Mouse (Mus musculus) midbrain, embryonic 13.5 days (tissue): ENCODE data around the gene Ctf1. TPM values are rescaled to one million over a fixed set of nuclear protein-coding genes. Genes with fewer than 3 reads are reported as not detected.

Source experiments
- ATAC-seq: fragments of 200-750 bp; cut with Nextera tagmentation; 2 replicates; pipeline ENCODE4 v1.8.0; 2017; ENCODE audit warnings: mild to moderate bottlenecking, moderate TSS enrichment, moderate library complexity
- H3K27ac ChIP-seq: fragments of 300-500 bp; sonication (generic); 2 replicates; pipeline ENCODE4 v1.5.1; 2015; ENCODE audit warnings: inconsistent platforms, mild to moderate bottlenecking, moderate library complexity
- H3K27me3 ChIP-seq: fragments of 300-500 bp; sonication (generic); 2 replicates; pipeline ENCODE4 v1.6.1; 2015; ENCODE audit warnings: mild to moderate bottlenecking, inconsistent platforms
- H3K36me3 ChIP-seq: fragments of 300-500 bp; sonication (generic); 2 replicates; pipeline ENCODE4 v1.6.1; 2015; ENCODE audit warnings: mild to moderate bottlenecking, inconsistent platforms
- H3K4me1 ChIP-seq: fragments of 300-500 bp; sonication (generic); replicated peaks from 2 replicates; pipeline ENCODE4 v1.6.1; 2015; ENCODE audit warnings: inconsistent platforms
- H3K4me2 ChIP-seq: fragments of 300-500 bp; sonication (generic); replicated peaks from 2 replicates; pipeline ENCODE4 v1.6.1; 2015; ENCODE audit warnings: moderate library complexity, mild to moderate bottlenecking, inconsistent platforms
- H3K4me3 ChIP-seq: fragments of 300-500 bp; sonication (generic); replicated peaks from 2 replicates; pipeline ENCODE4 v1.5.1; 2015; ENCODE audit warnings: mild to moderate bottlenecking, inconsistent platforms
- H3K9ac ChIP-seq: fragments of 300-500 bp; sonication (generic); replicated peaks from 2 replicates; pipeline ENCODE4 v1.6.1; 2015; ENCODE audit warnings: mild to moderate bottlenecking, inconsistent platforms
- H3K9me3 ChIP-seq: fragments of 300-500 bp; sonication (generic); 2 replicates; pipeline ENCODE4 v1.6.1; 2016; ENCODE audit warnings: mild to moderate bottlenecking, inconsistent platforms
- WGBS: fragments of 180-500 bp; shearing (Covaris S2); methylation state at CpG from one replicate; pipeline ENCODE4 v1.1.7; 2015; 5-methylcytosine and 5-hydroxymethylcytosine counted together
- polyA plus RNA-seq: library from polyadenylated mRNA; unstranded; fragments of >200 nt; fragmentation: Nextera tagmentation; extraction: Ambion mirVana; gene quantifications from 2 replicates; pipeline ENCODE4 v1.2.1, GENCODE M21; 2015

Ctf1 gene
- polyA plus RNA-seq, 1 experiment from 2014 or later = 3.0 TPM

DNA sequence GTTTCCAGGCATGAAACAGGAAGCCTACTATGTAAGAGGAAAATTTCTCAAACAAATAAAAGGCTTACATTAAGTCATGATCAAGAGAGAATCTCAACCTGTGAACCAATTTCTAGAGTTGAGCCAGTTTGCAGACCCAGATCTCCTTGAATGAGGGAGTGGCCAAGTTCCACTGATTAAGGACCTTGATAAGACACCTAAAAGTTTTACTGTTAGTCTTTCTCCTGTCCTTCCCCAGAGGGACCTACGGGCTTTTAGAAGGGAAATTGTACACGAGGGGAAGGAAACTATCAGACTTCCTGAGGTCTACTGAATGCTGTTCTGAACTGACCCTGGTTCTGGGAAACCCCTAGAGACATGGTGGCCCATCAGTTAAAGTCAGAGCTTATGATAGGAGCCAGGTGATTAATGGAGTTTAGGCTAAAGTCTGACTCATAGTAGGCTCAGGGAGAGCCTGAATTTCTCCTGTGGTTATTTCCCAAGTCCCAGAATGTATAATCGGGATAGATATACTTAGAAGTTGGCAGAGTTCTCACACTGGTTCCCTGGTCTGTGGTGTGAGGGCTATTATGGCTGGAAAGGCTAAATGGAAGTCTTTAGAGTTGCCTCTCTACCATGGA lies 11.7 kb upstream of the Ctf1 start:
- H3K36me3 ChIP-seq = peaks cover 56% of the 10 kb centered on the region
- 0 out of 2 replicates have a peak, but pooled peaks cover 2% of the 10 kb centered on the region for H3K4me1 ChIP-seq
- WGBS = 92% methylated on average over 3 of the region's 3 CpGs
- H3K9me3 ChIP-seq = no peaks in the 10 kb centered on the region
- no peak overlapping the region for H3K27ac ChIP-seq
- H3K4me2 ChIP-seq = no peak overlapping the region
- no peaks in the 10 kb centered on the region for H3K27me3 ChIP-seq
- no peak overlapping the region for H3K4me3 ChIP-seq
- no peak overlapping the region for H3K9ac ChIP-seq
- ATAC-seq = no peak

DNA sequence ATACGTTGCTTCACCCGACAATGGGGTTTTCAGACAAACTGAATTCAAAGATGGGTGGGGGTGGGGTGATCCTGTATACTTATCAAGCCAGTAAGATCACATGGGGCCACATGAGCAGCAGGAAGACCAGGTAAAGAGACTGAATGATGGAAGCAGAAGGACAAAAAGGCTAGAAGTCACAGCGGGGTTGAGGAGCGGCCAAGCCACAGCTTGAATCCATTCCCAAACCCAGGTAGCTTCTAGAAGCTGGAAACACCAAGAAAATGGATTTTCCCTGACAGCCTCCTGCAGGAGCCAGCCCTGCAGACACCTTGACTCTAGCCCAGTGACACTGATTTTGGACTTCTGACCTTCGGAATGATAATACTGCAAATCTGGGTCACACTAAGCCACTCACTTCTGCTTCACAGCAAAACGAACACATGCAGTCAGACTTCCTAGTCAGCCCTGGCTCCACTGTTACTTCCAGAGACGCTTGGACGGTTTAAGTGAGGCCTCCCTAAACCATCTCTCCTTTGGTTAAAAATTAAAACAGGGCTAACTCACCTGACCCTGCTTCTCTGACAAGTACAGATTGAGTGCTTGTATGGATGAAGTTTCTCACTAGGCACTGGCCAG lies 8.9 kb upstream of the Ctf1 start:
- Histone ChIP-seq H3K4me1 (peaks cover 15% of the 10 kb centered on the region), H3K4me2 (no peak overlapping the region), H3K9ac (no peak overlapping the region), H3K27ac (no peak overlapping the region), H3K4me3 (no peak overlapping the region), H3K27me3 (no peaks in the 10 kb centered on the region), H3K9me3 (no peaks in the 10 kb centered on the region), H3K36me3 (peaks cover 63% of the 10 kb centered on the region)
- 94% methylated on average over 8 of the region's 8 CpGs for WGBS
- no peak for ATAC-seq

DNA sequence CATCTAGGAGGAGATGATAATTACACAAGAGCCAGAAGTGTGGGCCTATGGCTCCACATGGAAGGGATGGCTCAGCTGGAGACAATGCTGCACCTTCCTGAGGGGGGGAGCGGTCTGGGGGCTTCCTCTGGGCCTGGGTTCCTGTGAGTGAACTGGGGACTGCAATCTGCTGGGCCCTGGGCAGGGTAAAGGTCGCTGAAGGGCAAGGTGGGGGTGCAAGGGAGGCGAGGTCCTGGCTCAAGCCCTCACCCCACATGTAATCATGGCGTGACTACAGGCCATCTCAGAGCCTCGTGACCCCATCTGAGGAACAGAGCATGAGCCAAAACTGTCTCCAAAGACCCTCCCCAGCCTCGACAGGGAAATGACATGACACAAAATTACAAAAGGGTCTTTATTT lies 7.9 kb upstream of the Ctf1 start:
- no peak for ATAC-seq
- Histone ChIP-seq H3K9ac (peak overlapping the region; percentile 25; the same call in 1 of the 2 replicates), H3K36me3 (peaks cover 57% of the 10 kb centered on the region), H3K27ac (no peak overlapping the region), H3K4me2 (no peak overlapping the region), H3K4me3 (no peak overlapping the region), H3K27me3 (no peaks in the 10 kb centered on the region), H3K4me1 (peaks cover 21% of the 10 kb centered on the region), H3K9me3 (no peaks in the 10 kb centered on the region)
- 78% methylated on average over 6 of the region's 6 CpGs for WGBS

DNA sequence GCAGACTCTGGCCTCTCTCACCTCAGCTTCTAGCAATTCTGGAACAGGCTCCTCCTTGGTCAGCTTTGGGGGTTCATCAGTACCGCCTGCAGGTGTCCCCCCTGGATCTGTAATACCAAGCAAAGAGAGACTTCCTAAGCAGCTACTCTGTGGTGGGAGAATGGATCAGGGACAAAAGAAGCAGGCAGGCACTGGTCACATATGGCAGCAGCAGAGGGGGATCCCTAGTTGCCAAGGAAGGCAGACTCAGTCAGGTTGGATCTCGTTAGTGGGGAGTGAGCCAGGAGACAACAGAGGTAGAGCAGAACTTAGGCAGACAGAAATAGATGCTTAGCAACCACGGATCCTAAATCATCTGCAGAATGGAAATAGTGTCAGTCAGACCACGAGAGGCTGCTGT lies 6.8 kb upstream of the Ctf1 start:
- 79% methylated on average over 4 of the region's 4 CpGs for WGBS
- Histone ChIP-seq H3K36me3 (peaks cover 46% of the 10 kb centered on the region), H3K27ac (no peak overlapping the region), H3K27me3 (no peaks in the 10 kb centered on the region), H3K9ac (no peak overlapping the region), H3K4me2 (no peak overlapping the region), H3K4me1 (peaks cover 21% of the 10 kb centered on the region), H3K9me3 (no peaks in the 10 kb centered on the region), H3K4me3 (no peak overlapping the region)
- ATAC-seq = no peak

DNA sequence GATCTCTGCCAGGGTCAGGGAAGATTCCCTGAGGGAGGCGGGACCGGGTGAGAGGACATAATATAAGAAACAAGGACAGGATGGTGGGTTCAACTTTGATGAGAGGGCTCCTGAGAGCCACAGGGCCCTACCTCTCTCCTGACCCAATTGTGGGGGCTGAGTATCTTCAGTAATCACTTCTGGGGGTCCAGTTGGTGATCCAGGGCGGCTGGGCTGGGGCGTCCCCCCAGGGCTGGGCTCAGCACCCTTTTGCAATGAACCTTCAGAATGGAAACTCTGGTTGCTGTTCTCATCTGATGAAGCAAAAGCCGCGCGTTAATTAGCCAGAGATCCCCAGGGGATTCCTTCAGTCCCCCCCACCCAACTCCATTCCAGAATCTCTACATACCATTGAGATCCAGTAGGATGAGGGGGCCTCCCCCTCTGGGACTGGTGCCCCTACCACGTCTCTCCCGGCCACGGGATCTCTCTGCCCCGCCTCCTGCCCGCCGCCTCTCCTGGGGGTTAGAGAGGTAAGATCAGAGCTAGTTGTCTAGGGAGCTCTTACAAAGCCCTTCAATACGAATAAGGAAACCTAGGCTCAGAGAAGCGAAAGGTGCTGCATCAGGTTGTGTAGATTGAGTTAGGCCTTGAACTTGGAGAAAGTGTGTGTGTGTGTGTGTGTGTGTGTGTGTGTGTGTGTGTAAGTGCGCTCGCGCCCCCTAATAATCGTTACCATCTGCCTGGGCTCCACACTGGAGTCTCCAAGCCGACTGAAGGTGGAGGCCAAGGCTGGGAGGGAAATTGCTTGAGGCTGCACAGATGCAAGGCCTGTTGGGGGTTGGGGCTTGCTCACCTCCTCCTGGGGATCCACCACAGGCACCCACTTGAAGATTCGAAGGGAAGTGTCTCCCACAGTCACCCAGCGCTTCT lies 5.2 kb upstream of the Ctf1 start:
- no peaks in the 10 kb centered on the region for H3K27me3 ChIP-seq
- WGBS = 26% methylated on average over 22 of the region's 22 CpGs
- H3K9ac ChIP-seq = peak overlapping the region; percentile 87
- H3K4me1 ChIP-seq = peaks cover 25% of the 10 kb centered on the region
- H3K4me2 ChIP-seq = peak overlapping the region; percentile 58
- H3K9me3 ChIP-seq = no peaks in the 10 kb centered on the region
- H3K4me3 ChIP-seq = peak overlapping the region; percentile 80
- ATAC-seq = 0 out of 2 replicates have a peak, but pooled peaks have one; percentile 1
- peaks cover 35% of the 10 kb centered on the region for H3K36me3 ChIP-seq
- peak overlapping the region; percentile 95 for H3K27ac ChIP-seq

DNA sequence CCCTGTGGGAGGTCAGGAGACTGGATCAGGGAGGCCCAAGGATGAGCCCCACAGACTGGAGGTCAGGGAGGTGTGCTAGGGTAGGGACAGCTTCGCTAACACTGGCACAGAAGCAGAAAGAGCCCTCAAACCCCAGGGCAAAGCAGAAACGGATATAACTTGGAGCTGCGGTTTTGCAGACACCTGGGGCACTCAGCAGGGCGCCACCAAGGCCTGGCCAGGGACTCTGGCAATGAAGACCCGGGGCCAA lies 4.7 kb upstream of the Ctf1 start:
- Histone ChIP-seq H3K9ac (peak overlapping the region; percentile 87), H3K4me2 (peak overlapping the region; percentile 58), H3K27ac (peak overlapping the region; percentile 95), H3K36me3 (peaks cover 33% of the 10 kb centered on the region), H3K27me3 (no peaks in the 10 kb centered on the region), H3K4me1 (peaks cover 30% of the 10 kb centered on the region), H3K4me3 (peak overlapping the region; percentile 80), H3K9me3 (no peaks in the 10 kb centered on the region)
- 0% methylated on average over 5 of the region's 5 CpGs for WGBS
- peak; percentile 26 for ATAC-seq

DNA sequence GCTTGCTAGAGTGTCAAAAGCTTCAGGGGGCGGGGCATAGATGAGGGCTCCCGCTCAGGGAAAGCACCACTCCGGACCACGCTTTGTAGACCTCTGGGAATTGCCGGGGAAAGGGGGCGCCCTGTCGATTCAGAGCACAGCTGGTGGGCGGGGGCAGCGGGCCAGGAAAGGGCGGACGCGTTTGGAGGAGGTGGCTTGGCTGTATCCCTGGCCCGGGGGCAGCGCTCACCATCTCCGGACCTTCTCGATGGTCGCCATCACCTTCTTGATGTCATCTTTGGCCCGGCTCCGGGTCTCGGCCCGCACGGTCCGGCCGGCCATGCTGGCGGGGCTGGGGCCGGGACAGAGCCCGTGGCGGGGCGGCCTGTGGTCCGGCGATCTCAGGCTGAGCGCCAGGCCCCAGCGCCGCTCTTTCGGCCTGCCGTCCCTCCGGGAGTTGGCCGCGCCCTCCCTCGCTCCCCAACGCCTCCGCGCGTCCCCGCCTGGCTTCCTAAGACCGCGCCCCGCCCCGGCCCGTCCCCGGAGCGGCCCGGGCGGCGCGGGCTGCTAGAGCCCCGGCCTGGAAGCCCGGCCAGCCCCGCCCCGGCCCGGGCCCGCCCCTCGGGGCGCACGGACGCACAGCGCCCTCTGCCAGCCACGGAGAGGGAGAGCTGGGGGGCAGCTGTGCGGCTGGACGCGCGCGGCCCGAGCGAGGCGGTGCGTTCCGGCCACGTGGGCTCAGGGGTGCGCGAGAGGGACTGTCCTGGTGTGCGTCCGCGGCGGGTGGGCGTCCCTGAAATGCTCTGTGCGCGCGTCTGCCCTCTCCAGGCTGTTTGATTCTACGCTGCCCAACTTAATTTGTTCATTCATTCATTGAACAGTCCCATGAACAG lies 4.1 kb upstream of the Ctf1 start, which contains the start of gene Bcl7c:
Bcl7c (minus strand) TSS at position 727 of the 872 bp plus-strand sequence.
- Histone ChIP-seq H3K4me3 (peak within 1 kb of the TSS; percentile 80), H3K9me3 (no peaks in the 10 kb centered on the region), H3K27me3 (no peaks in the 10 kb centered on the region), H3K4me1 (peaks cover 35% of the 10 kb centered on the region), H3K36me3 (peaks cover 28% of the 10 kb centered on the region), H3K9ac (peak within 1 kb of the TSS; percentile 87), H3K27ac (peak within 1 kb of the TSS; percentile 95), H3K4me2 (peak within 1 kb of the TSS; percentile 58)
- WGBS = 0% methylated on average over 73 of the region's 90 CpGs
- ATAC-seq = peak; percentile 87

DNA sequence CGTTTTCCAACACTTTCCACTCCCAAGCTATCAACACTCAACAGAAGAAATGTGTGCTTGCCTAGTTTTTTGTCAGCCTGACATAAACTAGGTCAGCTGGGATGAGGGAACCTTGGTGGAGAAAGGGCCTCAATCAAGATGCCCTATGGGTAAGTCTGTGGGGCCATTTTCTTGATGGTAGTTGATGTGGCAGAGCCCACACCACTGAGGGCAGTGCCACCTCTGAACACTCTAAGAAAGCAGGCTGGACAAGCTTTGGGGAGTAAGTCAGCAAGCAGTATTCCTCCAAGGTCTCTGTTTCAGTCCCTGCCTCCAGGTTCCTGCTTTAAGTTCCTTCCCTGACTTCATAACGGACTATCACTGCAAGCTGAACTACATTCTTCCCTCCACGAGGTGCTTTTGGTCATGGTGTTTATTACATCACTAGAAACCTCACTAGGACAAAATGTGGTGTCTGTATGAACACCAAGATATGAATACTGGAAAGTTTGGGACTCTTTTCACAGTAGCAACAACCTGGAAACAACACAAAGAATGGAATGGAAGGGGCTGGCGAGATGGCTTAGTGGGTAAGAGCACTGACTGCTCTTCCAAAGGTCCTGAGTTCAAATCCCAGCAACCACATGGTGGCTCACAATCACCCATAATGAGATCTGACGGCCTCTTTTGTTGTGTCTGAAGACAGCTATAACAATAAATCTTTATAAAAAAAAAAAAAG lies 3.1 kb upstream of the Ctf1 start:
- Histone ChIP-seq H3K4me1 (peaks cover 38% of the 10 kb centered on the region), H3K4me3 (peak overlapping the region; percentile 80), H3K27me3 (no peaks in the 10 kb centered on the region), H3K9ac (peak overlapping the region; percentile 87; the same call in 1 of the 2 replicates), H3K9me3 (no peaks in the 10 kb centered on the region), H3K4me2 (peak overlapping the region; percentile 58), H3K36me3 (peaks cover 19% of the 10 kb centered on the region), H3K27ac (peak overlapping the region; percentile 95; the same call in 1 of the 2 replicates)
- WGBS = 75% methylated on average over 5 of the region's 5 CpGs
- ATAC-seq = no peak

DNA sequence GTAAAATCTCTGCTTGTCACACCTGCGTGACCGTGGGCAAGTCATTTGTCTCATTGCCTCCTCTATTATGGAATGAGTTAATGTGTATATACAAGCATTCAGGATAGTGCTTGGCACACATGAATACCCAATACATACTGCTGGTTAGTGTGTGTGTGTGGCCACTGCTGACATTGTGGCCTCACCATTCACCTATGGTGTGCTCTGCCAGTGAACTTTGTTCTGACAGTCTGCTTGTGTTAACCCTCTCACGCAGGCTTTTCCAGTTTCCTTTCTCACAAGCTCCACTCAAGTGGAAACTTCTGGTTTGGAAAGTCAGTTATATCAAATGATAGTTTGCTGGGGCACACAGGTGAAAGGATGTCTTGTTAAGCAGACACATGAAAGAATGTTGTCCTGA lies 1.5 kb upstream of the Ctf1 start:
- Histone ChIP-seq H3K4me2 (no peak overlapping the region), H3K27ac (no peak overlapping the region), H3K9ac (no peak overlapping the region), H3K4me1 (peaks cover 40% of the 10 kb centered on the region), H3K27me3 (no peaks in the 10 kb centered on the region), H3K36me3 (peaks cover 5% of the 10 kb centered on the region), H3K4me3 (no peak overlapping the region), H3K9me3 (no peaks in the 10 kb centered on the region)
- WGBS = 93% methylated on average over 3 of the region's 3 CpGs
- ATAC-seq = no peak

DNA sequence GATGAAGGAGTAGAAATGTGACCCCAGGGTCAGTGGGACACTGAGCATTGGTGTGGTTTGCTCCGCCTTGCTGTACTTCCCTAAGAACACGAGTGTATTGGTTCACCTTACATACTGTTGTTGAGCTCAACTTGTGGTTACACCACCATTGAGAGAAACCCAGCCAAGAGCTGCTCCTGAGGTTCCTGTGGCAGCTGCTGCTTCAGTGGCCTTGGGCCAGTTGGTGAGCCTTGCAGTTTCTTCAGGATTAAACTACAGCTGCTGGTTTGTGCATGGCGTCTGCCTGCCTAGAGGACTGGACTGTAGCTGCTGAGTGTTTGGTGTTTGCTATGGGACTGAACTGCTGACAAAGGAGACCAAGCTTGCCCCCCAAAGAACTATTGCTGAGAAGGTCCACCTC lies 1.1 kb upstream of the Ctf1 start:
- Histone ChIP-seq H3K9me3 (no peaks in the 10 kb centered on the region), H3K36me3 (peaks cover under 1% of the 10 kb centered on the region; the same call in 1 of the 2 replicates), H3K27me3 (no peaks in the 10 kb centered on the region), H3K4me1 (peaks cover 40% of the 10 kb centered on the region), H3K9ac (no peak overlapping the region), H3K27ac (no peak overlapping the region), H3K4me2 (no peak overlapping the region), H3K4me3 (no peak overlapping the region)
- ATAC-seq = no peak
- WGBS = 78% methylated on average over 3 of the region's 3 CpGs

DNA sequence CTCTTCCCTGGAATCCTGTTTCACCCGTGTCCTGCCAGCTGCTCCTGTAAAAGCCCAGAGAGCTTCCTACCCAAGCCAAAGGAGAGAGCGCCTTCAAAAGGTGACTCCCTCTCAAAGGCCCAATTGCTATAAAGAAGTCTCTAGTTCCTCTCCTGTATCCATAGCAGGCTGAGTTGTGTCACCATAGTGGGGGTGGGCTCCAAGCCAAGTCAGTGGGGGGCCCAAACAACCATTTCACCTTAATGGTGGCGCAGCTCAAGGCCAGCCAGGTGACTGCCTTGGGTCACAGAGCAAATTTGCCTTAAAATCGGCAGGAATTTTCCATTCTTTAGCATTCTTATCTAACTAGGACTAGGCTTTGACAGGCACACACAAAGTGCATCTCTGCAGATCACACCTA lies 2.3 kb downstream of the Ctf1 start:
- 92% methylated on average over 4 of the region's 4 CpGs for WGBS

More for the DNA sequence above, 2.3 kb downstream of the Ctf1 start:
- H3K36me3 ChIP-seq = no peaks in the 10 kb centered on the region
- H3K27me3 ChIP-seq = peaks cover 3% of the 10 kb centered on the region; the same call in 1 of the 2 replicates
- no peak overlapping the region for H3K4me2 ChIP-seq
- peaks cover 28% of the 10 kb centered on the region for H3K4me1 ChIP-seq
- no peak overlapping the region for H3K27ac ChIP-seq
- H3K9me3 ChIP-seq = no peaks in the 10 kb centered on the region
- no peak overlapping the region for H3K9ac ChIP-seq
- no peak for ATAC-seq
- no peak overlapping the region for H3K4me3 ChIP-seq
